Mouse (Mus musculus): Measurements from ENCODE around the gene Lmln. TPM values are rescaled to one million over a fixed set of nuclear protein-coding genes. Genes with fewer than 3 reads are reported as not detected.

Lmln gene
- polyA plus RNA-seq, 1 experiment from 2014 or later = 3.6 TPM

GRCm38 (mm10) chr16:33077069-33077627 is 14.8 kb downstream of the Lmln start:
- no peak overlapping the region for H3K27ac ChIP-seq
- peaks cover 27% of the 10 kb centered on the region; the same call in 1 of the 2 replicates for H3K36me3 ChIP-seq
- no peaks in the 10 kb centered on the region for H3K4me1 ChIP-seq (replicated peaks)
- no peak overlapping the region for H3K4me3 ChIP-seq (replicated peaks)
- no peak overlapping the region for H3K4me2 ChIP-seq
- no peaks in the 10 kb centered on the region for H3K27me3 ChIP-seq
- ATAC-seq (ENCODE audit: insufficient number of reproducible peaks, insufficient read depth, low FRiP score, low TSS enrichment, low read depth) = no peak
- H3K9me3 ChIP-seq = no peaks in the 10 kb centered on the region
- 87% methylated on average over 5 of the region's 5 CpGs for WGBS
- no peak overlapping the region for H3K9ac ChIP-seq (replicated peaks)

GRCm38 (mm10) chr16:33080063-33080462 is 17.7 kb downstream of the Lmln start:
- Histone ChIP-seq H3K4me1 (replicated peaks) (no peaks in the 10 kb centered on the region), H3K27ac (no peak overlapping the region), H3K36me3 (peaks cover 17% of the 10 kb centered on the region; the same call in 1 of the 2 replicates), H3K27me3 (no peaks in the 10 kb centered on the region), H3K9me3 (no peaks in the 10 kb centered on the region), H3K4me3 (replicated peaks) (no peak overlapping the region), H3K4me2 (no peak overlapping the region), H3K9ac (replicated peaks) (no peak overlapping the region)
- WGBS = 95% methylated on average over 7 of the region's 7 CpGs
- no peak for ATAC-seq (ENCODE audit: insufficient number of reproducible peaks, insufficient read depth, low FRiP score, low TSS enrichment, low read depth)

- no peak overlapping the region for H3K4me3 ChIP-seq (replicated peaks)
- H3K9ac ChIP-seq (replicated peaks) = no peak overlapping the region
- ATAC-seq (ENCODE audit: insufficient number of reproducible peaks, insufficient read depth, low FRiP score, low TSS enrichment, low read depth) = no peak
- H3K9me3 ChIP-seq = no peaks in the 10 kb centered on the region
- WGBS = 90% methylated on average over 6 of the region's 6 CpGs
- no peak overlapping the region for H3K27ac ChIP-seq
- peaks cover 12% of the 10 kb centered on the region; the same call in 1 of the 2 replicates for H3K36me3 ChIP-seq
- no peaks in the 10 kb centered on the region for H3K4me1 ChIP-seq (replicated peaks)
- H3K27me3 ChIP-seq = no peaks in the 10 kb centered on the region
- no peak overlapping the region for H3K4me2 ChIP-seq
Observed at GRCm38 (mm10) chr16:33082951-33083350, 20.6 kb downstream of the Lmln start.

GRCm38 (mm10) chr16:33083996-33084395 is 21.7 kb downstream of the Lmln start:
- Histone ChIP-seq H3K36me3 (peaks cover 14% of the 10 kb centered on the region; the same call in 1 of the 2 replicates), H3K4me3 (replicated peaks) (no peak overlapping the region), H3K27me3 (no peaks in the 10 kb centered on the region), H3K27ac (no peak overlapping the region), H3K4me2 (no peak overlapping the region), H3K9ac (replicated peaks) (no peak overlapping the region), H3K9me3 (no peaks in the 10 kb centered on the region), H3K4me1 (replicated peaks) (no peaks in the 10 kb centered on the region)
- no peak for ATAC-seq (ENCODE audit: insufficient number of reproducible peaks, insufficient read depth, low FRiP score, low TSS enrichment, low read depth)
- WGBS = 85% methylated on average over 2 of the region's 2 CpGs

DNA sequence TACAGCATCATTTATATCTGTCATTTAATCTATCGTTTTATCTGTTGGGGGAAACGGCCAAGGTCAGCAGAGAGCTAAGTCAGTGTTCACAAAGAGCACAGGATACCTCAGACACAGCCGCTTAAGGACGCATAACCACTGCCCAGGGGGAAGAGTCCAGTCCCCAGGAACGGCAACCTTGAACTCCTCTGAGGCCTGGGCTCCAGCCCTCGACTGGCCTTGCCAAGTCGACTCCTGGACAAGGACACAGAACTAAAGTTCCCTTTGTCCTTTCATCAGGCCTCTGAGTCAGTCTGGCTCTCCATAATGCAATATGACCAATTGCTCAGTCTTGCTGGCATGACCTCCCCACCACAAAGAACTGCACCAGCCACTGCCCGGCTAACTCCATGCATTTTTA is 23.3 kb downstream of the Lmln start:
- H3K4me3 ChIP-seq (replicated peaks) = no peak overlapping the region
- no peak overlapping the region for H3K27ac ChIP-seq
- H3K36me3 ChIP-seq = peaks cover 20% of the 10 kb centered on the region; the same call in 1 of the 2 replicates
- no peaks in the 10 kb centered on the region for H3K27me3 ChIP-seq
- no peaks in the 10 kb centered on the region for H3K4me1 ChIP-seq (replicated peaks)
- no peak overlapping the region for H3K9ac ChIP-seq (replicated peaks)
- H3K9me3 ChIP-seq = no peaks in the 10 kb centered on the region
- H3K4me2 ChIP-seq = no peak overlapping the region
- no peak for ATAC-seq (ENCODE audit: insufficient number of reproducible peaks, insufficient read depth, low FRiP score, low TSS enrichment, low read depth)
- WGBS = 87% methylated on average over 8 of the region's 8 CpGs

- H3K27ac ChIP-seq = no peak overlapping the region
- no peak overlapping the region for H3K4me3 ChIP-seq (replicated peaks)
- WGBS = 65% methylated on average over 4 of the region's 4 CpGs
- H3K36me3 ChIP-seq = peaks cover 21% of the 10 kb centered on the region
- no peak for ATAC-seq (ENCODE audit: insufficient number of reproducible peaks, insufficient read depth, low FRiP score, low TSS enrichment, low read depth)
- H3K4me1 ChIP-seq (replicated peaks) = no peaks in the 10 kb centered on the region
- no peak overlapping the region for H3K4me2 ChIP-seq
- no peaks in the 10 kb centered on the region for H3K9me3 ChIP-seq
- no peaks in the 10 kb centered on the region for H3K27me3 ChIP-seq
- no peak overlapping the region for H3K9ac ChIP-seq (replicated peaks)
Observed at GRCm38 (mm10) chr16:33113726-33114125, 51.4 kb downstream of the Lmln start.

DNA sequence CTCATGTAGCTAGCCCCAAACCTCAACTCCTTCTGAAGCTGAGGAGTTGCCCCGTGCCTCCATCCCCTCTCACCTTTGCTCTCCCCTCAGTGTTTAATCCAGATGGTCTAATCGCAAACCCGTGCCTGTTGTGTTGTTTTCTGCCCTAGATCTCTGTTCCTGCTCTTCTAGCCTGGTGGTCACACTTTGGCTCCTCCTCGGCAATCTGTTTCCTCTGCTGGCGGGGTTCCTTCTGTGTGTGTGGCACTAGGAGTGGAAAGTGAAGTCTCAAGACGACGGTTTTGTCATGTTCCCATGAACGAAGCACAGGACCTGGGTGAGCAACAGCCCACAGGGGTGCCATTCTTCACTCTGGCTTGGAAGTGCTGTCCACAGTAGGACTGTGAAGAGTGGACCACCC is 61.1 kb downstream of the Lmln start:
- H3K36me3 ChIP-seq = peaks cover 10% of the 10 kb centered on the region; the same call in 1 of the 2 replicates
- H3K4me2 ChIP-seq = peak overlapping the region; percentile 4

GRCm38 (mm10) chr16:33123938-33124820 is 61.9 kb downstream of the Lmln start:
- Histone ChIP-seq H3K36me3 (peaks cover 9% of the 10 kb centered on the region; the same call in 1 of the 2 replicates), H3K27me3 (no peaks in the 10 kb centered on the region), H3K9ac (replicated peaks) (no peak overlapping the region), H3K9me3 (no peaks in the 10 kb centered on the region), H3K4me2 (peak overlapping the region; percentile 4), H3K4me3 (replicated peaks) (no peak overlapping the region), H3K4me1 (replicated peaks) (peaks cover 18% of the 10 kb centered on the region), H3K27ac (no peak overlapping the region)
- ATAC-seq (ENCODE audit: insufficient number of reproducible peaks, insufficient read depth, low FRiP score, low TSS enrichment, low read depth) = peak; percentile 63
- 26% methylated on average over 24 of the region's 24 CpGs for WGBS

More for the DNA sequence above, 61.1 kb downstream of the Lmln start:
- no peak overlapping the region for H3K27ac ChIP-seq
- H3K4me1 ChIP-seq (replicated peaks) = peaks cover 18% of the 10 kb centered on the region
- ATAC-seq (ENCODE audit: insufficient number of reproducible peaks, insufficient read depth, low FRiP score, low TSS enrichment, low read depth) = peak; percentile 63
- 42% methylated on average over 8 of the region's 8 CpGs for WGBS
- no peak overlapping the region for H3K9ac ChIP-seq (replicated peaks)
- H3K9me3 ChIP-seq = no peaks in the 10 kb centered on the region
- no peak overlapping the region for H3K4me3 ChIP-seq (replicated peaks)
- H3K27me3 ChIP-seq = no peaks in the 10 kb centered on the region

GRCm38 (mm10) chr16:33127052-33127451 is 64.7 kb downstream of the Lmln start:
- peak; percentile 21; the same call in 1 of the 2 replicates for ATAC-seq (ENCODE audit: insufficient number of reproducible peaks, insufficient read depth, low FRiP score, low TSS enrichment, low read depth)
- Histone ChIP-seq H3K9ac (replicated peaks) (no peak overlapping the region), H3K4me2 (no peak overlapping the region), H3K36me3 (no peaks in the 10 kb centered on the region; the same call in 1 of the 2 replicates), H3K27ac (no peak overlapping the region), H3K27me3 (no peaks in the 10 kb centered on the region), H3K4me1 (replicated peaks) (peaks cover 18% of the 10 kb centered on the region), H3K9me3 (no peaks in the 10 kb centered on the region), H3K4me3 (replicated peaks) (no peak overlapping the region)
- 70% methylated on average over 6 of the region's 6 CpGs for WGBS

GRCm38 (mm10) chr16:33130731-33131130 is 68.4 kb downstream of the Lmln start:
- no peaks in the 10 kb centered on the region for H3K9me3 ChIP-seq
- 54% methylated on average over 4 of the region's 4 CpGs for WGBS
- no peak for ATAC-seq (ENCODE audit: insufficient number of reproducible peaks, insufficient read depth, low FRiP score, low TSS enrichment, low read depth)
- H3K27ac ChIP-seq = no peak overlapping the region
- no peak overlapping the region for H3K4me3 ChIP-seq (replicated peaks)
- no peaks in the 10 kb centered on the region for H3K36me3 ChIP-seq
- H3K9ac ChIP-seq (replicated peaks) = no peak overlapping the region
- no peaks in the 10 kb centered on the region for H3K4me1 ChIP-seq (replicated peaks)
- no peak overlapping the region for H3K4me2 ChIP-seq
- H3K27me3 ChIP-seq = no peaks in the 10 kb centered on the region

- no peaks in the 10 kb centered on the region for H3K27me3 ChIP-seq
- no peak overlapping the region for H3K27ac ChIP-seq
- 80% methylated on average over 13 of the region's 13 CpGs for WGBS
- H3K4me1 ChIP-seq (replicated peaks) = no peaks in the 10 kb centered on the region
- no peak overlapping the region for H3K4me3 ChIP-seq (replicated peaks)
- H3K4me2 ChIP-seq = no peak overlapping the region
- ATAC-seq (ENCODE audit: insufficient number of reproducible peaks, insufficient read depth, low FRiP score, low TSS enrichment, low read depth) = no peak
- H3K36me3 ChIP-seq = no peaks in the 10 kb centered on the region
- H3K9ac ChIP-seq (replicated peaks) = no peak overlapping the region
- no peaks in the 10 kb centered on the region for H3K9me3 ChIP-seq
Observed at GRCm38 (mm10) chr16:33133186-33133585, 70.9 kb downstream of the Lmln start.
